Mouse (Mus musculus): ENCODE data around the gene Mapkbp1. TPM values are rescaled to one million over a fixed set of nuclear protein-coding genes. Genes with fewer than 3 reads are reported as not detected.
A peak's percentile ranks its signal among the peaks of the same experiment; 100 is the strongest.

Mapkbp1 gene
- polyA plus RNA-seq, 1 experiment from 2014 or later = 9.7 TPM

DNA sequence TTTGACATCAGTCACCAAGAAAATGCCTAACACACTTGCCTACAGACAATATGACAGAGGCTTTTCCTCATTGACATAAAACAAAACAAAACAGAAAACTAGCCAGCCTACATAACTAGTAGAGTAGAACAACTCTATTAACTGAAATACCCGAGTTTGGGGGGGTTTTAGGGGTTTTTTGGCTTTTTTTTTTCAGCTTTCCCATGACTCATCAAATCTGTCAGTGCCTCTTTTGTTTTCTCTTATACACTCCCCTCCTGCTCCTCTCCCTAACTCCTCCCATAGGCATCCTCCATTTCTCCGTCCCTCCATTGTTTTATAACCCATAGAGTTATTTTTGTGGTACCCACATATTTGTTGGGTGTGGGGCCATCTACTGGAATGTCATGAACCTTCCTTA is 21.0 kb downstream of the Mapkbp1 start:
- no peak overlapping the region for H3K4me3 ChIP-seq
- no peaks in the 10 kb centered on the region for H3K36me3 ChIP-seq (replicated peaks)
- H3K4me1 ChIP-seq = no peaks in the 10 kb centered on the region
- WGBS = 43% methylated on average over 2 of the region's 2 CpGs
- H3K27me3 ChIP-seq (replicated peaks) = no peaks in the 10 kb centered on the region
- H3K9ac ChIP-seq = no peak overlapping the region
- no peak overlapping the region for H3K4me2 ChIP-seq
- ATAC-seq (replicated peaks) = no peak
- H3K9me3 ChIP-seq = no peaks in the 10 kb centered on the region
- no peak overlapping the region for H3K27ac ChIP-seq

DNA sequence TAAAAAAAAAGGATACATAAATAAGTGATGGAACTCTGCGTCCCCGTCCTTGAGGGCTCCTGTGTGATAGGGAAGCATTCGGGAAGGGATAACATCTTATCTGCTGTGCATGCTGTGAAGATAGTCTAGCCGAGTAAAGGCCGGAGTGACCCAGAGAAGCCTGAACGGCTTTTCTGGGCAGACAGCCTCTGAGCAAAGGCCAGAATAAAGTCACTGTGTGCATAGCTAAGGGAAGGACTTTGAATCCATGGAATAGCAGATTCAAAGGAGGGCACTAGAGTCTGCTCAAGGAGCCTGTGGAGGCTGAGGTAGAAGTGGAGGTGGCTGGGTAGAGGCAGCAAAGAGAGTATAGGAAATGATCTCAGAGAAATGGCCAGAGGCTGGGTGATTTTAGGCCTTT is 22.3 kb downstream of the Mapkbp1 start:
- H3K27me3 ChIP-seq (replicated peaks) = no peaks in the 10 kb centered on the region
- no peak overlapping the region for H3K27ac ChIP-seq
- H3K4me1 ChIP-seq = no peaks in the 10 kb centered on the region
- no peaks in the 10 kb centered on the region for H3K9me3 ChIP-seq
- 85% methylated on average over 6 of the region's 6 CpGs for WGBS
- H3K4me3 ChIP-seq = no peak overlapping the region
- no peak overlapping the region for H3K4me2 ChIP-seq
- no peak for ATAC-seq (replicated peaks)
- H3K9ac ChIP-seq = no peak overlapping the region
- H3K36me3 ChIP-seq (replicated peaks) = no peaks in the 10 kb centered on the region

DNA sequence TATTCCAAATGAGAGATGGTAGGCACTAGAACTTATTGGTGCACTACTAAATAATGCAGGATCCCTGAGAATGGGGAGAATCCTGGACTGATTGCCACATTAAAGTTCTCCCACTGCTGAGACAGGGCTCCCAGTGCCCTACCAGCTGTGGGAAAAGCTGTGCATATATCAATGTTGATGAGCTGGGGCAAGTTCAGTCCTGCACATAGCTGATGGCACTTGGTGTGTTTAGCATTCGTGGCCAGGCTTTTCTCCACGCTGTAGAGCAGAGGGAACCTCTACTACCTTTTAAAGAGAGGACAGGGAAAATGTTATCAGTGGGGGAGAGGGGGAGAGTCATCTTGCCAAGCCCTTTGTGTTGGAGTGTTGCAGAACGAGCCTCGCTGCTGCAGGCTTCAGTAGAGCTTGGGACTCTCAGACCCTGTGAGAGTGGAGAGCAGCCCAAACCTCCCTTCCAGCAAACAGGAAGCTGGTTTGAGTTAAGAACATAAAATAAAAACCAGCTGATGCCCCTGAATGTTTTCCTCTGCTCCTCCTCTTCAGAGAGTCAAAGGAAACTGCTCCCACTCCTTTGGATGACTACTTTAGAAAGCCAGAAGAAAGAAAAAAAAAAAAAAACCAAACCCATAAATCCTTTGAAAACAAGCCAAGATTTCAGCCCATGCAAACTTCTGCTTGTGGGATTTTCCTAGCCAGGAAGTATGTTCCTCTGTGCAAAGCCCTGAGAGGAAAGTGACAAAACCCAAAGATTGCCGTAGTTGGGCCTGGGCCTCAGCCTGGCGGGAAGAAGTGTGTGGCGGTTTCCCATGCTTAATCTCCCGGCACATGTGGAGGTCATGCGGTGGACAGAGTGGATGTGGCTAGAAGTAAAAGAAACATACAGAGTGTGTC is 23.1 kb downstream of the Mapkbp1 start:
- H3K4me3 ChIP-seq = no peak overlapping the region
- H3K4me1 ChIP-seq = no peaks in the 10 kb centered on the region
- WGBS = 68% methylated on average over 9 of the region's 9 CpGs
- H3K9ac ChIP-seq = no peak overlapping the region
- peak overlapping the region; percentile 34; the same call in 1 of the 2 replicates for H3K27ac ChIP-seq
- no peaks in the 10 kb centered on the region for H3K36me3 ChIP-seq (replicated peaks)
- no peak overlapping the region for H3K4me2 ChIP-seq
- no peaks in the 10 kb centered on the region for H3K9me3 ChIP-seq
- ATAC-seq (replicated peaks) = no peak
- no peaks in the 10 kb centered on the region for H3K27me3 ChIP-seq (replicated peaks)

DNA sequence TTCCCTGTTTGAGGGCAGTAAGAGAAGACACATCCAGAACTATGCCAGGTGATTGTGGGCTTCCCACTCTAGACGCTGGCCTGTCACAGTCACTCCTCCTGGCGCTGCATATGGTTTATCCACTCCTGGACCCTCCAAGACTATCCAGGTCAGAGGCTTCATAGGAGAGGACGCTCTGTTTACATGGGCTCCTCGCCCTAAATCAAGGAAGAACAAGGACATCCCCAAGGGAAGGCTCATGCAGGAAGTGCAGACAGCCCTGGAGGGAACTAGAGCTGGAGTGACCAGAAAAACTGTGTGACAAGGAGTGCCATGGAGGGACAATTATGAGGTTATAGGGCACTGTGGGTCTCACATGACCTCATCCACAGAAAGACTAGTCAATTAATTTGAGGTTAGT is 24.9 kb downstream of the Mapkbp1 start:
- no peak overlapping the region for H3K4me3 ChIP-seq
- H3K36me3 ChIP-seq (replicated peaks) = no peaks in the 10 kb centered on the region
- WGBS = 90% methylated on average over 4 of the region's 4 CpGs
- H3K4me2 ChIP-seq = no peak overlapping the region
- H3K9me3 ChIP-seq = no peaks in the 10 kb centered on the region
- H3K27me3 ChIP-seq (replicated peaks) = no peaks in the 10 kb centered on the region
- H3K9ac ChIP-seq = no peak overlapping the region
- H3K27ac ChIP-seq = no peak overlapping the region
- no peaks in the 10 kb centered on the region for H3K4me1 ChIP-seq
- no peak for ATAC-seq (replicated peaks)

DNA sequence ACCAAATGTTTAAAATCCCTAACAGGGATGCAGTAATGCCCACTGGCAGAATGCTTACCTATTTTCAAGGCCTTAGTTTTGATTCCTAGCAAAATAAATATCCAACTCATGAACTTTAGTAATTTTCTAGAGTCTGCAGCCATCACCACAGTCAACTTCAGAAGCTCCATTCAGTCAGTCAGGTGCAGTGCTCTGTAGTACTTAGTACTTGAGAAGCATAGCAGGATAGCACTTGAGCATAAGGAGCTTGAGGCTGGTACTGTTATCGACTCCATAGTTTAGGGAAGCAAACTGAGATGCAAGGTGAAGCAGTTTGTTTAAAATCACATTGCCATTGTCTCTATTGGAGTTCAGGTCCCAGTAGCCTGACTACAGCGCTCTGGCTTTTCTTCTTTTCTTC is 27.2 kb downstream of the Mapkbp1 start:
- Histone ChIP-seq H3K36me3 (replicated peaks) (no peaks in the 10 kb centered on the region), H3K4me3 (no peak overlapping the region), H3K9me3 (no peaks in the 10 kb centered on the region), H3K27ac (no peak overlapping the region), H3K4me2 (no peak overlapping the region), H3K4me1 (no peaks in the 10 kb centered on the region), H3K9ac (no peak overlapping the region), H3K27me3 (replicated peaks) (no peaks in the 10 kb centered on the region)
- ATAC-seq (replicated peaks) = no peak
- WGBS = 99% methylated on average over 2 of the region's 2 CpGs

DNA sequence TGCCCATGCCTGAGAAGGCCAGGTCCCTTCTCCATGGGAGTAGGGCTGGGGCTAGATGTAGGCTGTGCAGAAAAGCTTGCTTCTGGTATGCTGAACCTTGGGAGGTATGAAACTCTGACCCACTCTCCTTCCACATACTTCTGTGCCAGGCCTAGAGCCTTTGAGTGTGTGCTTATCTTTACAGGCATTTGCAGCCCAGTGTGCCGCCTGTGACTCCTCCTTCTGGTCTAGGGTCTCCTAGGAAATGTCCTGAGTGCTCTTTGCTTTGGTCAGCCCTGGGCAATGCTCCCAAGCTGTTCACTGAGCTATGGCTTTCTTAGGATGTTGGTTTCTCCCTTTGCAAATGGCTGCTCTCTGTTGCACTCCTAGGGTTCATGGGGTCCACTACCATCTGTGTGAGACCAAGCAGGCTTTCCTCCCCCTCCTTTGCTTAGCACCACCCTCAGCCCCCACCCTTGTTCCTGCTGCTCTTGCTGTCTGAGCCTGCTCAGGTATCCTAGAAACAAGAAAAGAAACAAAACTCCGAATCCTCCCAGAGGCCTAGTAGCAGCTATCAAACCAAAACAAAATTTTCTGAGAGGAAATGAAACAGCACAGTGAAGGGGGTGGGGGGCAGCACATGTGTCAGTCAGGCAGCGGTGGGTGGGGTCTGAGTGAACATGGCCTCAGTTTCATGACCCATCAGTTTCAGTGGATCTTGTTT is 28.5 kb downstream of the Mapkbp1 start:
- Histone ChIP-seq H3K27ac (no peak overlapping the region), H3K4me2 (no peak overlapping the region), H3K9me3 (no peaks in the 10 kb centered on the region), H3K4me3 (no peak overlapping the region), H3K9ac (no peak overlapping the region), H3K36me3 (replicated peaks) (no peaks in the 10 kb centered on the region), H3K27me3 (replicated peaks) (no peaks in the 10 kb centered on the region), H3K4me1 (no peaks in the 10 kb centered on the region)
- ATAC-seq (replicated peaks) = no peak
- 93% methylated on average over 3 of the region's 3 CpGs for WGBS

DNA sequence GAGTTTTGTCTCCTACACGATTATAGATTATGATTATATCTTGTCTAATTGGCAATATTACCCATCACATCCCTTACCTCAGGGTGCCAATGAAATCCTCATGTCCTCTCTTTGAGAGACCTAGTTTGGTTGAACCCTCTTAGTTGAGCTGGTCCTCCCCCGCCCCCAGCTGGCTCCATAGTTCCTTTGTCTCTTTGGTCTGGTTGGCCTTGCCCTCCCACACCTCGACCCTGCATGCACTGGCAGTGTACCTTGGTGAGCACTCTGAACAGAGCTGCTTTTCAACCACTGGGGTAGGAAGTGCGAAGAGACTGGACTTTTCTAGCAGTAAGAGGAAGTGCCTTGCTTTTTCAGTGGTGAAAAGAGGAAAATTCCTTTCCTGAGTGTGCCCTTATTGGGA is 29.5 kb downstream of the Mapkbp1 start:
- no peak overlapping the region for H3K4me2 ChIP-seq
- H3K4me1 ChIP-seq = no peaks in the 10 kb centered on the region
- no peak overlapping the region for H3K27ac ChIP-seq
- H3K9me3 ChIP-seq = no peaks in the 10 kb centered on the region
- no peak overlapping the region for H3K9ac ChIP-seq
- no peaks in the 10 kb centered on the region for H3K36me3 ChIP-seq (replicated peaks)
- no peaks in the 10 kb centered on the region for H3K27me3 ChIP-seq (replicated peaks)
- no peak for ATAC-seq (replicated peaks)
- H3K4me3 ChIP-seq = no peak overlapping the region
- 77% methylated on average over 4 of the region's 4 CpGs for WGBS

DNA sequence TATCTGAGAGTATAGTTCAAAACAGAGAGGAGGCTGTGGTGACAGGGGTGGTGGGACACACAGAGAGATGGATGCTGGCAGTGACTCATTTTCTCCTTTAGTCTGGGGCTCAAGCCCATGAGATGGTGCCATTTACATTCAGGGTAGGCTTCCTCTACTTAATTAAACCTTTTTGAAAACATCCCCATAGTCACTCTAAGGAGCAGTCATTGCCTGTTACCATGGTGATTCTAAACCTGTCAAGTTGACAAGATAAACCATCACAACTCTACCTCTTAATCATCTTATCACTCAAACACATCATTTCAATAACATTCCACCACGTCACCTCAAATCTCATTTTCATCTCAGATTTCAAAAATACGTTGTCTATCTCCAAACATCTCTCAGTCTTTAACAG is 31.5 kb downstream of the Mapkbp1 start:
- no peaks in the 10 kb centered on the region for H3K4me1 ChIP-seq
- 80% methylated on average over 2 of the region's 2 CpGs for WGBS
- H3K4me3 ChIP-seq = no peak overlapping the region
- no peaks in the 10 kb centered on the region for H3K27me3 ChIP-seq (replicated peaks)
- no peak overlapping the region for H3K9ac ChIP-seq
- ATAC-seq (replicated peaks) = no peak
- H3K36me3 ChIP-seq (replicated peaks) = no peaks in the 10 kb centered on the region
- H3K9me3 ChIP-seq = no peaks in the 10 kb centered on the region
- H3K4me2 ChIP-seq = no peak overlapping the region
- H3K27ac ChIP-seq = no peak overlapping the region

DNA sequence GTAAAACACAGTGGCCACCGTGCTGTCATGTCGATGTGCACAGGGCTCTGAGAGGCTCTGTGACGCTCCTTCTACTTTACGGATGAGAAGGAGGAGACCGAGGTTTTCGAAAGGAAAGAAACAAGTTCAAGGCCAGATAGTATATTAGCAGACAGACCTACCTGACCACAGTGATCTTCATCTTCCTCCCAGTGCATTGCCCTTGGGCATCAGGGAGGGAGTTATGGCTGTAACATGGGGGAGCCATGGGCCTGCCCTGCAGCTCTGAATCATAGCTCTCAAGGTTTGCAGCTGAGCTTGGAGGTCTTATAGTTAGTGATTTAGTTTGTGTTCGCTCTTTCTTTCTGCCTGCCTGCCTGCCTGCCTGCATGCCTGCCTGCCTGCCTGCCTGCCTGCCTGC is 34.2 kb downstream of the Mapkbp1 start:
- Histone ChIP-seq H3K27me3 (replicated peaks) (no peaks in the 10 kb centered on the region), H3K27ac (no peak overlapping the region), H3K9me3 (no peaks in the 10 kb centered on the region), H3K9ac (no peak overlapping the region), H3K4me2 (no peak overlapping the region), H3K36me3 (replicated peaks) (no peaks in the 10 kb centered on the region), H3K4me1 (no peaks in the 10 kb centered on the region), H3K4me3 (no peak overlapping the region)
- 93% methylated on average over 7 of the region's 7 CpGs for WGBS
- no peak for ATAC-seq (replicated peaks)

DNA sequence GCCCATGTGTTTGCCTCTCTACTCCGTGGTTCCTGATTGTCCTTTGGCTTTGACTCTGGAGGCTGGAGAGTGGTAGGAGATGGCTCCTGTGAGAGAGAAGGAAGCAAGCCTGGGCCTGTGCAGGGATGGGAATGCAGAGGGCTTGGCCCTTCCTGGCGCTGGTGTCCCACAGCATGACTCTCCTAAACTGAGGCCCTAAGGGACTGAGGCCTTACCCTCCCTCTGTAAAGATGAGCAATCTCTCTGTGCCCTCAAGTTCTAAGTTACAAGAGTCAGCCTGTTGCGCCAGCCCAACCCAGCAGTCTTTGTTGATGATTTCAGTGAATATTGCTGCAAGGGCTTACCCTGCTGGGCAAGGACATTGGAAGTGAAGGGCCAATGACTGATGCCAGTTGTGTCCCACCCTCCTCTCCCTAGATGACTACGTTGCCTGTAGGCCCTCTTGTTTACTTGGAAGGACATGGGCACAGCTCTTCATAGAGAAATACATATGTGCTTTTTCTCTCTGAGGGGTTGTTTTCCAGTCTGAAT is 35.2 kb downstream of the Mapkbp1 start:
- Histone ChIP-seq H3K27ac (no peak overlapping the region), H3K9me3 (no peaks in the 10 kb centered on the region), H3K4me3 (no peak overlapping the region), H3K4me1 (no peaks in the 10 kb centered on the region), H3K36me3 (replicated peaks) (no peaks in the 10 kb centered on the region), H3K9ac (no peak overlapping the region), H3K4me2 (no peak overlapping the region), H3K27me3 (replicated peaks) (no peaks in the 10 kb centered on the region)
- WGBS = 86% methylated on average over 4 of the region's 4 CpGs
- no peak for ATAC-seq (replicated peaks)

DNA sequence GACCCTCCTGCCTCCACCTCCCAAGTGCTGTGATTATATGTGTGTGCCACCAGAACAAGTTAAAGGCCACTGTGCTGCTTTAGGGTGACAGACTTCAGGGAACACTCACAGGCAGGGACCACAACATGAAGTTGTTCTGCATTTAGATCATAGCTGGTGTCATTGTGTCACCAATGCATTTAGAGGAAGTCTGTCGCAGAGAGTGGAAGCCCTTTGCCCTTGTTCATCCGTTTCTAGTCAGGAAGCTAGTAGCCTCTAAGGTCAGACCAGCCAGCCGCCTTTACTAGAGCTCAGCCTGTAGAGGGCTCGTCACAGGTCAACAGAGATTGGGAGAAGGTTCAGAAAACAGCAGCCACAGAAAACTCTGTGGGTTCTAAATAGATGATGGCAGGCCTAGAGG is 36.2 kb downstream of the Mapkbp1 start:
- Histone ChIP-seq H3K27ac (no peak overlapping the region), H3K4me2 (no peak overlapping the region), H3K4me3 (no peak overlapping the region), H3K9ac (no peak overlapping the region), H3K9me3 (no peaks in the 10 kb centered on the region), H3K36me3 (replicated peaks) (no peaks in the 10 kb centered on the region), H3K27me3 (replicated peaks) (no peaks in the 10 kb centered on the region), H3K4me1 (no peaks in the 10 kb centered on the region)
- WGBS = 76% methylated on average over 4 of the region's 4 CpGs
- ATAC-seq (replicated peaks) = no peak

DNA sequence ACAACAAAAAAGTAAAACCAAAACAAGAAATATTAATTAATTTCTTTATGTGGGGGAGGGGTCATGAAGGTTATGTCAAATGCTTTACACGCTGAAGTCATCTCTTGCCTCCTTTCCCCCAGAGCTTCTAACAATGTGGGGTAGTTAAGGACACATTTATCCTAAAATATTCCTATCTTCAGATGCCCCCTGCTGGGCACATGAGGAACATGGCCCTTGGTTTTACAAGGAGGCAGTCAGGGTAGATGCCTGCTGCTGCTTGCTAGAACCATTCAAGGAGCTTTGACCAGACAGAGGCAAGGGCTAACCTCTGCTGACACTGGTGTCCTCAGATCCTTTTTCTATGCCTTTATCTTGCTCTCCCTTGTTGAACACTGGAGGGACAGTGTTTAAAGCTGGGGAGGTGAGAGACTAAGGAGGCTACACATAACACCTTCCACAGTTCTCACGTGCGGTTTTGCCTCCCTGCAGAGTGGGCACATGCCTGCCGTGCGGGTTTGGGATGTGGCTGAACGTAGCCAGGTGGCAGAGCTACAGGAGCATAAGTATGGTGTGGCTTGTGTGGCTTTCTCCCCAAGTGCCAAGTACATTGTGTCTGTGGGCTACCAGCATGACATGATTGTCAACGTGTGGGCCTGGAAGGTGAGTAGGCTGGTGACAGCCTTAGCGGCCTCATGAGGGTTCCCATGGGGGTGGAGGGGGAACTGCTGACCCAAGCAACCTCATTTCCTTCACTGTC is 39.1 kb downstream of the Mapkbp1 start:
- H3K4me1 ChIP-seq = no peaks in the 10 kb centered on the region
- no peaks in the 10 kb centered on the region for H3K9me3 ChIP-seq
- ATAC-seq (replicated peaks) = no peak
- H3K27ac ChIP-seq = no peak overlapping the region
- H3K4me2 ChIP-seq = no peak overlapping the region
- 77% methylated on average over 8 of the region's 8 CpGs for WGBS
- H3K9ac ChIP-seq = no peak overlapping the region
- 0 out of 2 replicates have a peak, but pooled peaks cover 3% of the 10 kb centered on the region for H3K36me3 ChIP-seq (replicated peaks)
- no peaks in the 10 kb centered on the region for H3K27me3 ChIP-seq (replicated peaks)
- no peak overlapping the region for H3K4me3 ChIP-seq
